10 mouse cellular contexts compared by ENCODE assay signal in the genomic region with DNA sequence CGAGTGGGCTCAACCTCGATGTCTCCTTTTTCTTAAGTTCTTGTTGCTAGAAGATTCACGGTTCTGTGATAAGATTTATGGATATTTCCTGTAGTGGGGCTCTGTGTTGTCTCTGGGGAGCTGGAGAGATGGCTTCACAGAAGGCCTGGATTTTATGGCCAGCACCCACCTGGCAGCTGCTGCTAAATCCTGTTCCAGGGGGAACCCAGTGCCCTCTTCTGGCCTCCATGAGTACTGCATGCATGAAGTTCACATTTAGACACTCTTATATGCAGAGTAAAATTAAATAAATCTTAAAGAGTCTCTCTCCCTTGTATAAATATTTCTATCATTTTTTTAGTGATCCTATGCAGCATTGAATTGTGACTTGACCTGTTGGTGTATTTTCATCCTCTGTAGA.
DNase-seq lines count a peak whose midpoint lies in the region; ATAC-seq and TF ChIP-seq lines count a peak whose summit lies in the region.
"Had no signal": no experiment of that assay in that cellular context is flagged by ENCODE, and none has a peak within 500 bp of the region (broad histone marks: within the 10 kb centered on the region; RNA-seq: fewer than 3 reads in every experiment).

No protein-coding gene starts in this region.

- TF ChIP-seq RAD21 in CH12.LX (IDR thresholded peaks at IDR 0.05; ENCODE audit: low read depth, low read length): peak; percentile 33

- in situ Hi-C loops in CH12.LX (cut with MboI; ENCODE audit: low pct_ligation_motif_present, low pct_unique_long_range_greater_than_20kb, low sequenced_read_pairs): no loop called here

- H3K4me2 ChIP-seq in hindbrain, postnatal 0 days (ENCODE audit: low read depth, low read length): no peak overlapping the region
- H3K4me2 ChIP-seq in hindbrain, embryonic 13.5 days: no peak overlapping the region
- H3K4me2 ChIP-seq in CH12.LX (ENCODE audit: insufficient read depth, low read depth, poor library complexity, severe bottlenecking): no peak overlapping the region
- H3K4me2 ChIP-seq: embryonic facial prominence, embryonic 15.5 days had no signal

- intact Hi-C loops in left cerebral cortex, postnatal 14 days (cut with DNase I): no loop called here

- DNase-seq in hindbrain, postnatal 0 days (ENCODE audit: low spot score): peak; percentile 69
- peak; percentile 32 for DNase-seq in 3T3-L1 (ENCODE audit: low read depth, low spot score)
- peak; percentile 26 for DNase-seq in CH12.LX (ENCODE audit: extremely low read depth)
- peak; percentile 78 to 82 for DNase-seq in cerebellum, postnatal 10 days
- peak; percentile 65 to 80 for DNase-seq in left cerebral cortex, postnatal 14 days (ENCODE audit: low spot score in 2 of 2)
- peak; percentile 61 for DNase-seq in splenic B cell, adult 2 months (ENCODE audit: low read depth, low spot score)
- no peak for DNase-seq in hindbrain, embryonic 10.5 days (ENCODE audit: low spot score)

- no peaks in the 10 kb centered on the region for H3K4me1 ChIP-seq in hindbrain, postnatal 0 days (ENCODE audit: insufficient read depth, low read length)
- H3K4me1 ChIP-seq in hindbrain, embryonic 13.5 days (replicated peaks): no peaks in the 10 kb centered on the region
- no peaks in the 10 kb centered on the region for H3K4me1 ChIP-seq in CH12.LX (ENCODE audit: control insufficient read depth in 1 of 2, insufficient read depth in 2 of 2)
- no peaks in the 10 kb centered on the region for H3K4me1 ChIP-seq in hindbrain, embryonic 10.5 days (replicated peaks)
- H3K4me1 ChIP-seq: embryonic facial prominence, embryonic 15.5 days had no signal

- no peak overlapping the region for H3K4me3 ChIP-seq in hindbrain, postnatal 0 days (ENCODE audit: low read length)
- no peak overlapping the region for H3K4me3 ChIP-seq in hindbrain, embryonic 13.5 days
- no peak overlapping the region for H3K4me3 ChIP-seq in CH12.LX (replicated peaks in 1 of 3; ENCODE audit: low read depth in 2 of 3, low read length in 2 of 3, poor library complexity in 1 of 3)
- H3K4me3 ChIP-seq in hindbrain, embryonic 10.5 days: no peak overlapping the region
- H3K4me3 ChIP-seq: embryonic facial prominence, embryonic 15.5 days; myocyte had no signal

- H3K9me3 ChIP-seq in hindbrain, postnatal 0 days (ENCODE audit: low read length): no peaks in the 10 kb centered on the region
- no peaks in the 10 kb centered on the region for H3K9me3 ChIP-seq in hindbrain, embryonic 13.5 days
- H3K9me3 ChIP-seq in CH12.LX (replicated peaks; ENCODE audit: low read length): no peaks in the 10 kb centered on the region
- H3K9me3 ChIP-seq in hindbrain, embryonic 10.5 days: no peaks in the 10 kb centered on the region
- H3K9me3 ChIP-seq: embryonic facial prominence, embryonic 15.5 days had no signal

- dilution Hi-C loops in CH12.LX (cut with MboI; ENCODE audit: extremely low pct_ligation_motif_present, extremely low pct_unique_long_range_greater_than_20kb, low sequenced_read_pairs): no loop called here

- peak; percentile 18; the same call in 1 of the 2 replicates for ATAC-seq in hindbrain, postnatal 0 days
- no peak for ATAC-seq in hindbrain, embryonic 13.5 days (ENCODE audit: low FRiP score)

- H3K79me2 ChIP-seq in CH12.LX (replicated peaks; ENCODE audit: control insufficient read depth, extremely low read depth, insufficient read depth, poor library complexity, severe bottlenecking): no peaks in the 10 kb centered on the region

- TF ChIP-seq CTCF in hindbrain, postnatal 0 days (IDR thresholded peaks at IDR 0.05; ENCODE audit: low read depth): peak; percentile 73
- TF ChIP-seq CTCF in CH12.LX (conservative IDR thresholded peaks at IDR 0.05 in 1 of 2, IDR thresholded peaks at IDR 0.05 in 1 of 2; ENCODE audit: low read depth in 2 of 2, low read length in 2 of 2): peak; percentile 29 to 51; a peak in 3 of 4 replicates

- TF ChIP-seq EP300 in CH12.LX (IDR thresholded peaks at IDR 0.05; ENCODE audit: low read length): no peak

- H3K36me3 ChIP-seq in hindbrain, postnatal 0 days (ENCODE audit: insufficient read depth, low read length): peaks cover 51% of the 10 kb centered on the region
- peaks cover 81% of the 10 kb centered on the region for H3K36me3 ChIP-seq in hindbrain, embryonic 13.5 days
- H3K36me3 ChIP-seq in CH12.LX (replicated peaks in 1 of 2; ENCODE audit: control insufficient read depth in 1 of 2, insufficient read depth in 1 of 2, low read length in 1 of 2): no peaks in the 10 kb centered on the region
- peaks cover 14% of the 10 kb centered on the region for H3K36me3 ChIP-seq in splenic B cell, adult 2 months (ENCODE audit: control insufficient read depth, insufficient read depth, low read length, poor library complexity, severe bottlenecking)
- H3K36me3 ChIP-seq in hindbrain, embryonic 10.5 days: no peaks in the 10 kb centered on the region; the same call in 1 of the 2 replicates

- H3K27me3 ChIP-seq in hindbrain, postnatal 0 days (ENCODE audit: insufficient read depth, low read length): no peaks in the 10 kb centered on the region
- H3K27me3 ChIP-seq in hindbrain, embryonic 13.5 days: no peaks in the 10 kb centered on the region
- no peaks in the 10 kb centered on the region for H3K27me3 ChIP-seq in CH12.LX (replicated peaks)
- no peaks in the 10 kb centered on the region for H3K27me3 ChIP-seq in splenic B cell, adult 2 months (ENCODE audit: control insufficient read depth, insufficient read depth, low read length, poor library complexity, severe bottlenecking)
- H3K27me3 ChIP-seq in hindbrain, embryonic 10.5 days (ENCODE audit: insufficient read depth, poor library complexity, severe bottlenecking): no peaks in the 10 kb centered on the region
- H3K27me3 ChIP-seq: embryonic facial prominence, embryonic 15.5 days had no signal

- TF ChIP-seq POLR2A in CH12.LX (IDR thresholded peaks at IDR 0.05; ENCODE audit: low read depth, low read length): no peak

- H3K27ac ChIP-seq in hindbrain, postnatal 0 days: no peak overlapping the region
- no peak overlapping the region for H3K27ac ChIP-seq in hindbrain, embryonic 13.5 days
- no peak overlapping the region for H3K27ac ChIP-seq in CH12.LX (ENCODE audit: insufficient read depth, low read depth)
- no peak overlapping the region for H3K27ac ChIP-seq in hindbrain, embryonic 10.5 days
- H3K27ac ChIP-seq: embryonic facial prominence, embryonic 15.5 days had no signal

- no peak overlapping the region for H3K9ac ChIP-seq in hindbrain, postnatal 0 days (replicated peaks; ENCODE audit: low read length)
- no peak overlapping the region for H3K9ac ChIP-seq in hindbrain, embryonic 13.5 days
- H3K9ac ChIP-seq in CH12.LX (ENCODE audit: insufficient read depth, low read depth): no peak overlapping the region
- H3K9ac ChIP-seq: embryonic facial prominence, embryonic 15.5 days had no signal

- WGBS in hindbrain, postnatal 0 days: 91% methylated on average over 3 of the region's 3 CpGs
- WGBS in hindbrain, embryonic 13.5 days: 89% methylated on average over 3 of the region's 3 CpGs
- WGBS in hindbrain, embryonic 10.5 days: 89% methylated on average over 3 of the region's 3 CpGs

TF ChIP-seq in CH12.LX, 34 proteins besides CTCF, POLR2A, EP300 and RAD21:
- TF ChIP-seq ZMIZ1 (IDR thresholded peaks at IDR 0.05; ENCODE audit: low read depth, low read length) (no peak), RCOR1 (conservative IDR thresholded peaks at IDR 0.05; ENCODE audit: low read depth, low read length) (no peak), SMC3 (IDR thresholded peaks at IDR 0.05; ENCODE audit: low read depth, low read length) (peak; percentile 32), ETS1 (conservative IDR thresholded peaks at IDR 0.05; ENCODE audit: low read depth, low read length) (no peak), E2F4 (IDR thresholded peaks at IDR 0.05; ENCODE audit: insufficient replicate concordance, low read depth, low read length) (no peak), GABPA (IDR thresholded peaks at IDR 0.05; ENCODE audit: insufficient replicate concordance, low read depth, low read length) (no peak)
